Mouse (Mus musculus) E14TG2a.4 (cell line): ENCODE results near the gene Scube2.

Experiments
- H3K27me3 ChIP-seq: 2 replicates; pipeline ENCODE4 v1.6.1; 2014; ENCODE audit warnings: low read length, control low read depth; ENCODE audit not compliant: insufficient read depth
- H3K36me3 ChIP-seq: 2 replicates; pipeline ENCODE4 v1.6.1; 2014; ENCODE audit warnings: low read length, control low read depth; ENCODE audit not compliant: insufficient read depth
- H3K4me1 ChIP-seq: replicated peaks from 2 replicates; pipeline ENCODE4 v1.6.1; 2014; ENCODE audit warnings: low read depth, low read length, control low read depth
- H3K4me3 ChIP-seq: replicated peaks from 2 replicates; pipeline ENCODE4 v1.5.1; 2014; ENCODE audit warnings: mild to moderate bottlenecking, low read length
- H3K9me3 ChIP-seq: 2 replicates; pipeline ENCODE4 v1.6.1; 2014; ENCODE audit warnings: low read length, control low read depth
- CTCF ChIP-seq: conservative IDR thresholded peaks from 2 replicates; pipeline ENCODE4 v1.5.1; 2014; ENCODE audit warnings: low read length
- NANOG ChIP-seq: IDR thresholded peaks from 2 replicates; pipeline ENCODE4 v1.6.1; 2014; ENCODE audit warnings: borderline replicate concordance, low read length, mixed read lengths
- POU5F1 ChIP-seq: IDR thresholded peaks from 2 replicates; pipeline ENCODE4 v1.6.1; 2014; ENCODE audit warnings: low read length, borderline replicate concordance

The Scube2 gene

GRCm38 (mm10) chr7:109844100-109844499 lies 21.4 kb downstream of the Scube2 start:
- peaks cover 4% of the 10 kb centered on the region; the same call in 1 of the 2 replicates for H3K4me1 ChIP-seq
- no peaks in the 10 kb centered on the region for H3K36me3 ChIP-seq
- H3K9me3 ChIP-seq = no peaks in the 10 kb centered on the region
- H3K4me3 ChIP-seq = no peak overlapping the region
- H3K27me3 ChIP-seq = 0 out of 2 replicates have a peak, but pooled peaks cover 3% of the 10 kb centered on the region
- TF ChIP-seq CTCF (no peak), NANOG (no peak)

GRCm38 (mm10) chr7:109841618-109842418 lies 23.7 kb downstream of the Scube2 start:
- H3K4me1 ChIP-seq = peaks cover 4% of the 10 kb centered on the region; the same call in 1 of the 2 replicates
- no peaks in the 10 kb centered on the region for H3K36me3 ChIP-seq
- no peaks in the 10 kb centered on the region for H3K9me3 ChIP-seq
- H3K4me3 ChIP-seq = 0 out of 2 replicates have a peak overlapping the region, but pooled peaks have one; percentile 17
- TF ChIP-seq CTCF (no peak), NANOG (no peak), POU5F1 (no peak)
- H3K27me3 ChIP-seq = peaks cover 3% of the 10 kb centered on the region; the same call in 1 of the 2 replicates

GRCm38 (mm10) chr7:109841031-109841430 lies 24.4 kb downstream of the Scube2 start:
- TF ChIP-seq POU5F1 (no peak), NANOG (no peak), CTCF (no peak)
- Histone ChIP-seq H3K9me3 (no peaks in the 10 kb centered on the region), H3K27me3 (peaks cover 3% of the 10 kb centered on the region; the same call in 1 of the 2 replicates), H3K4me3 (no peak overlapping the region), H3K36me3 (no peaks in the 10 kb centered on the region), H3K4me1 (peaks cover 4% of the 10 kb centered on the region; the same call in 1 of the 2 replicates)

GRCm38 (mm10) chr7:109838613-109839012 lies 26.9 kb downstream of the Scube2 start:
- peaks cover 3% of the 10 kb centered on the region; the same call in 1 of the 2 replicates for H3K27me3 ChIP-seq
- H3K4me3 ChIP-seq = no peak overlapping the region
- no peaks in the 10 kb centered on the region for H3K9me3 ChIP-seq
- peaks cover 4% of the 10 kb centered on the region; the same call in 1 of the 2 replicates for H3K4me1 ChIP-seq
- no peak for TF ChIP-seq NANOG
- no peak for TF ChIP-seq POU5F1
- TF ChIP-seq CTCF = no peak
- H3K36me3 ChIP-seq = no peaks in the 10 kb centered on the region

GRCm38 (mm10) chr7:109837651-109838050 lies 27.8 kb downstream of the Scube2 start:
- peaks cover 4% of the 10 kb centered on the region; the same call in 1 of the 2 replicates for H3K4me1 ChIP-seq
- H3K9me3 ChIP-seq = no peaks in the 10 kb centered on the region
- H3K27me3 ChIP-seq = peaks cover 3% of the 10 kb centered on the region; the same call in 1 of the 2 replicates
- no peaks in the 10 kb centered on the region for H3K36me3 ChIP-seq
- no peak overlapping the region for H3K4me3 ChIP-seq
- no peak for TF ChIP-seq CTCF
- TF ChIP-seq NANOG = no peak
- TF ChIP-seq POU5F1 = no peak

GRCm38 (mm10) chr7:109834894-109835293 lies 30.6 kb downstream of the Scube2 start:
- no peaks in the 10 kb centered on the region for H3K9me3 ChIP-seq
- H3K36me3 ChIP-seq = no peaks in the 10 kb centered on the region
- TF ChIP-seq POU5F1 (no peak), CTCF (no peak), NANOG (no peak)
- H3K27me3 ChIP-seq = peaks cover 3% of the 10 kb centered on the region; the same call in 1 of the 2 replicates
- H3K4me3 ChIP-seq = no peak overlapping the region
- no peaks in the 10 kb centered on the region for H3K4me1 ChIP-seq

GRCm38 (mm10) chr7:109831376-109831775 lies 34.1 kb downstream of the Scube2 start:
- no peaks in the 10 kb centered on the region for H3K4me1 ChIP-seq
- H3K36me3 ChIP-seq = no peaks in the 10 kb centered on the region
- H3K9me3 ChIP-seq = no peaks in the 10 kb centered on the region
- no peak for TF ChIP-seq CTCF
- no peak for TF ChIP-seq NANOG
- no peak for TF ChIP-seq POU5F1
- H3K27me3 ChIP-seq = no peaks in the 10 kb centered on the region; the same call in 1 of the 2 replicates
- H3K4me3 ChIP-seq = no peak overlapping the region

GRCm38 (mm10) chr7:109826911-109827310 lies 38.6 kb downstream of the Scube2 start:
- no peaks in the 10 kb centered on the region for H3K9me3 ChIP-seq
- no peak overlapping the region for H3K4me3 ChIP-seq
- no peak for TF ChIP-seq NANOG
- TF ChIP-seq POU5F1 = no peak
- TF ChIP-seq CTCF = no peak
- H3K4me1 ChIP-seq = no peaks in the 10 kb centered on the region
- H3K36me3 ChIP-seq = no peaks in the 10 kb centered on the region
- no peaks in the 10 kb centered on the region for H3K27me3 ChIP-seq

- H3K36me3 ChIP-seq = no peaks in the 10 kb centered on the region
- TF ChIP-seq POU5F1 = no peak
- no peak for TF ChIP-seq NANOG
- no peak for TF ChIP-seq CTCF
- H3K27me3 ChIP-seq = peaks cover 2% of the 10 kb centered on the region; the same call in 1 of the 2 replicates
Observed at GRCm38 (mm10) chr7:109825293-109825692, 40.2 kb downstream of the Scube2 start.

More at GRCm38 (mm10) chr7:109825293-109825692, 40.2 kb downstream of the Scube2 start:
- Histone ChIP-seq H3K4me1 (no peaks in the 10 kb centered on the region), H3K4me3 (no peak overlapping the region), H3K9me3 (no peaks in the 10 kb centered on the region)
